ENCODE assay signal across 11 mouse cellular contexts in the genomic region with DNA sequence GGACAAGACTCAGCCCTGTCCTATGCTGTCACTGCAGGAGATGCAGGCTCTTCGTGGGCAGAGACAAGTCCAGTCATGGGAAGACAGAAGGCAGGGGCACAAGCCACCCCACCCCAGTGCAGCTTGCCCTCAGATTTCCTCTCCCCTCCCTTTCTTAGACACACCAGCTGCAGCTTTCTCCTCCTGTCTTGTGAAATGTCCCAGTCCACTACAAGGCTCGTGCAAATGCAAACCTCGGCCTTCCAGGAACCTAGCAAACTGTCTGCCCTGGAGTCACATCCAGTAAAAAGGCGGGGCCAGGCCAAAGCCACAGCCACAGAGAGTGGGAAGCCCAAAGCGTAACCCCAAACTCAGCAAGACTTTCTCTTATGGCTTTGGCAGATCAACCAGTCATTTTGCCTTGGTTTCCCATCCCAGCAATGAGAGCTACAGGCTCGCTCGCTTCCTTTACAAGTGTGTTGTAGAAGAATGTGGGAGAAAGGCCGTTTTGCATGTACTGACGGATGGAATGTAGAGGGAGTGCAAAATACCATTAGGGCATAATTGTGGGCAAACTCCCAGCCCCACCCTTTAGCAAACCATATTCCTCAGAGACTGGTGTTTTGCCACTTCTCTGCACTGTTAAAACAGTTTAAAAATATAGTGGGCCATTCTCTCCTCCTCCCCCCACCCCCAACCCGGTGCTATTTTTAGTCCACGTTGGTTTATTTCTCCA.
DNase-seq lines count a peak whose midpoint lies in the region; ATAC-seq and TF ChIP-seq lines count a peak whose summit lies in the region.
"Had no signal": no experiment of that assay in that cellular context is flagged by ENCODE, and none has a peak within 500 bp of the region (broad histone marks: within the 10 kb centered on the region; RNA-seq: fewer than 3 reads in every experiment).

No protein-coding gene starts in this region.

- no peak for TF ChIP-seq EP300 in CH12.LX (IDR thresholded peaks at IDR 0.05; ENCODE audit: low read length)

- dilution Hi-C loops in CH12.LX (cut with MboI; ENCODE audit: extremely low pct_ligation_motif_present, extremely low pct_unique_long_range_greater_than_20kb, low sequenced_read_pairs), result no loop called here

- no peak overlapping the region for H3K4me3 ChIP-seq in intestine, embryonic 15.5 days (replicated peaks)
- no peak overlapping the region for H3K4me3 ChIP-seq in intestine, postnatal 0 days (ENCODE audit: low read depth, low read length)
- no peak overlapping the region for H3K4me3 ChIP-seq in CH12.LX (replicated peaks in 1 of 3; ENCODE audit: low read depth in 2 of 3, low read length in 2 of 3, poor library complexity in 1 of 3)
- H3K4me3 ChIP-seq in embryonic facial prominence, embryonic 15.5 days (replicated peaks), result no peak overlapping the region
- H3K4me3 ChIP-seq in lung, embryonic 16.5 days (ENCODE audit: low read length), result no peak overlapping the region
- H3K4me3 ChIP-seq: liver, embryonic 13.5 days had no signal

- ATAC-seq in intestine, embryonic 15.5 days, result peak; percentile 47
- no peak for ATAC-seq in intestine, postnatal 0 days
- ATAC-seq in embryonic facial prominence, embryonic 15.5 days (ENCODE audit: insufficient number of reproducible peaks, low FRiP score, low TSS enrichment, low read depth), result peak; percentile 82
- ATAC-seq in lung, embryonic 16.5 days (ENCODE audit: low read depth), result peak; percentile 39
- no peak for ATAC-seq in activated CD4-positive, CD25-positive, alpha-beta regulatory T cell, adult 4 months
- no peak for ATAC-seq in cerebellum, adult (ENCODE audit: insufficient number of reproducible peaks, low FRiP score, low TSS enrichment)

- intact Hi-C loops in gastrocnemius, postnatal 36 days (cut with DNase I), result no loop called here

- peaks cover 11% of the 10 kb centered on the region; the same call in 1 of the 2 replicates for H3K4me1 ChIP-seq in intestine, embryonic 15.5 days (replicated peaks)
- no peaks in the 10 kb centered on the region for H3K4me1 ChIP-seq in intestine, postnatal 0 days (replicated peaks; ENCODE audit: control insufficient read depth, insufficient read depth, low read length)
- peaks cover 10 to 33% of the 10 kb centered on the region in 2 experiments for H3K4me1 ChIP-seq in CH12.LX (ENCODE audit: control insufficient read depth in 1 of 2, insufficient read depth in 2 of 2)
- H3K4me1 ChIP-seq in embryonic facial prominence, embryonic 15.5 days, result peaks cover 26% of the 10 kb centered on the region
- H3K4me1 ChIP-seq in lung, embryonic 16.5 days (replicated peaks; ENCODE audit: control insufficient read depth, insufficient read depth, low read length), result peaks cover 26% of the 10 kb centered on the region

- no peak for TF ChIP-seq CTCF in intestine, postnatal 0 days (IDR thresholded peaks at IDR 0.05; ENCODE audit: low read depth)
- TF ChIP-seq CTCF in CH12.LX (conservative IDR thresholded peaks at IDR 0.05 in 1 of 2, IDR thresholded peaks at IDR 0.05 in 1 of 2; ENCODE audit: low read depth in 2 of 2, low read length in 2 of 2), result no peak

- no peaks in the 10 kb centered on the region for H3K36me3 ChIP-seq in intestine, embryonic 15.5 days
- H3K36me3 ChIP-seq in intestine, postnatal 0 days (ENCODE audit: control insufficient read depth, insufficient read depth), result no peaks in the 10 kb centered on the region
- H3K36me3 ChIP-seq in CH12.LX (replicated peaks in 1 of 2; ENCODE audit: control insufficient read depth in 1 of 2, insufficient read depth in 1 of 2, low read length in 1 of 2), result no peaks in the 10 kb centered on the region
- no peaks in the 10 kb centered on the region for H3K36me3 ChIP-seq in embryonic facial prominence, embryonic 15.5 days
- no peaks in the 10 kb centered on the region for H3K36me3 ChIP-seq in lung, embryonic 16.5 days (ENCODE audit: control insufficient read depth, insufficient read depth, low read length)
- H3K36me3 ChIP-seq: G1E; liver, embryonic 13.5 days had no signal

- H3K9me3 ChIP-seq in intestine, embryonic 15.5 days, result no peaks in the 10 kb centered on the region
- H3K9me3 ChIP-seq in intestine, postnatal 0 days (ENCODE audit: control insufficient read depth), result no peaks in the 10 kb centered on the region
- H3K9me3 ChIP-seq in CH12.LX (replicated peaks; ENCODE audit: low read length), result peaks cover 5% of the 10 kb centered on the region
- H3K9me3 ChIP-seq in embryonic facial prominence, embryonic 15.5 days (replicated peaks), result no peaks in the 10 kb centered on the region
- no peaks in the 10 kb centered on the region for H3K9me3 ChIP-seq in lung, embryonic 16.5 days (ENCODE audit: control insufficient read depth, low read length)
- H3K9me3 ChIP-seq: G1E; liver, embryonic 13.5 days had no signal

- H3K27ac ChIP-seq in intestine, embryonic 15.5 days, result no peak overlapping the region
- H3K27ac ChIP-seq in intestine, postnatal 0 days (ENCODE audit: low read depth, low read length), result no peak overlapping the region
- H3K27ac ChIP-seq in CH12.LX (ENCODE audit: insufficient read depth, low read depth), result no peak overlapping the region
- H3K27ac ChIP-seq in embryonic facial prominence, embryonic 15.5 days (replicated peaks), result peak overlapping the region; percentile 73; the same call in 1 of the 2 replicates
- H3K27ac ChIP-seq in lung, embryonic 16.5 days (ENCODE audit: low read length), result peak overlapping the region; percentile 86
- H3K27ac ChIP-seq: liver, embryonic 13.5 days had no signal

- no peak for TF ChIP-seq POLR2A in CH12.LX (IDR thresholded peaks at IDR 0.05; ENCODE audit: low read depth, low read length)

- H3K79me2 ChIP-seq in CH12.LX (replicated peaks; ENCODE audit: control insufficient read depth, extremely low read depth, insufficient read depth, poor library complexity, severe bottlenecking), result no peaks in the 10 kb centered on the region

- in situ Hi-C loops in CH12.LX (cut with MboI; ENCODE audit: low pct_ligation_motif_present, low pct_unique_long_range_greater_than_20kb, low sequenced_read_pairs), result no loop called here

- no peak for TF ChIP-seq RAD21 in CH12.LX (IDR thresholded peaks at IDR 0.05; ENCODE audit: low read depth, low read length)

- H3K27me3 ChIP-seq in intestine, embryonic 15.5 days (replicated peaks), result 0 out of 2 replicates have a peak, but pooled peaks cover 2% of the 10 kb centered on the region
- no peaks in the 10 kb centered on the region for H3K27me3 ChIP-seq in intestine, postnatal 0 days (replicated peaks; ENCODE audit: control insufficient read depth, insufficient read depth, low read length)
- H3K27me3 ChIP-seq in CH12.LX (replicated peaks), result no peaks in the 10 kb centered on the region
- H3K27me3 ChIP-seq in embryonic facial prominence, embryonic 15.5 days, result no peaks in the 10 kb centered on the region
- no peaks in the 10 kb centered on the region for H3K27me3 ChIP-seq in lung, embryonic 16.5 days (ENCODE audit: control insufficient read depth, insufficient read depth, low read depth, low read length)

- 48% methylated on average over 11 of the region's 11 CpGs for WGBS in intestine, embryonic 15.5 days
- WGBS in intestine, postnatal 0 days, result 55% methylated on average over 11 of the region's 11 CpGs
- 35% methylated on average over 11 of the region's 11 CpGs for WGBS in embryonic facial prominence, embryonic 15.5 days
- 40% methylated on average over 11 of the region's 11 CpGs for WGBS in lung, embryonic 16.5 days

- H3K9ac ChIP-seq in intestine, embryonic 15.5 days, result no peak overlapping the region
- H3K9ac ChIP-seq in intestine, postnatal 0 days (ENCODE audit: low read depth, low read length), result no peak overlapping the region
- no peak overlapping the region for H3K9ac ChIP-seq in CH12.LX (ENCODE audit: insufficient read depth, low read depth)
- no peak overlapping the region for H3K9ac ChIP-seq in embryonic facial prominence, embryonic 15.5 days
- peak overlapping the region; percentile 31 for H3K9ac ChIP-seq in lung, embryonic 16.5 days (ENCODE audit: low read length)
- H3K9ac ChIP-seq: liver, embryonic 13.5 days had no signal

- H3K4me2 ChIP-seq in intestine, embryonic 15.5 days (replicated peaks), result no peak overlapping the region
- H3K4me2 ChIP-seq in intestine, postnatal 0 days (replicated peaks; ENCODE audit: low read depth), result no peak overlapping the region
- no peak overlapping the region for H3K4me2 ChIP-seq in CH12.LX (ENCODE audit: insufficient read depth, low read depth, poor library complexity, severe bottlenecking)
- H3K4me2 ChIP-seq in embryonic facial prominence, embryonic 15.5 days (replicated peaks), result no peak overlapping the region
- no peak overlapping the region for H3K4me2 ChIP-seq in lung, embryonic 16.5 days (ENCODE audit: low read depth, low read length)
- H3K4me2 ChIP-seq: liver, embryonic 13.5 days had no signal

- no peak for DNase-seq in CH12.LX (ENCODE audit: extremely low read depth)
- no peak for DNase-seq in gastrocnemius, postnatal 36 days
- DNase-seq: liver, embryonic 13.5 days; right cerebral cortex, postnatal 14 days had no signal

TF ChIP-seq in CH12.LX, 34 proteins besides CTCF, POLR2A, EP300 and RAD21:
- TF ChIP-seq MEF2A (IDR thresholded peaks at IDR 0.05; ENCODE audit: borderline replicate concordance, low read depth, low read length) (peak; percentile 25; the same call in 1 of the 2 replicates), SIN3A (IDR thresholded peaks at IDR 0.05; ENCODE audit: low read length) (no peak), POLR2AphosphoS2 (IDR thresholded peaks at IDR 0.05; ENCODE audit: low read depth, low read length) (no peak), JUN (IDR thresholded peaks at IDR 0.05; ENCODE audit: insufficient read depth, low read depth, low read length) (no peak), ELF1 (IDR thresholded peaks at IDR 0.05; ENCODE audit: low read depth, low read length) (no peak)
TF ChIP-seq in CH12.LX: peak in this region for 1.

Comparison
In these comparisons a context has a peak if more than half of its experiments do, and no peak if none do; other contexts are left out.
1. ATAC-seq: peak in intestine, embryonic 15.5 days (single experiment), embryonic facial prominence, embryonic 15.5 days (single experiment) and lung, embryonic 16.5 days (single experiment); none in intestine, postnatal 0 days (single experiment), activated CD4-positive, CD25-positive, alpha-beta regulatory T cell, adult 4 months (single experiment) and cerebellum, adult (single experiment).
2. H3K27ac ChIP-seq: peak in embryonic facial prominence, embryonic 15.5 days (single experiment) and lung, embryonic 16.5 days (single experiment); none in intestine, embryonic 15.5 days (single experiment), intestine, postnatal 0 days (single experiment) and CH12.LX (single experiment).